Mouse (Mus musculus): ENCODE results near the gene Hjurp. TPM values are rescaled to one million over a fixed set of nuclear protein-coding genes. Genes with fewer than 3 reads are reported as not detected.

The Hjurp gene
- polyA plus RNA-seq, 1 experiment from 2014 or later, result 77.9 TPM

DNA sequence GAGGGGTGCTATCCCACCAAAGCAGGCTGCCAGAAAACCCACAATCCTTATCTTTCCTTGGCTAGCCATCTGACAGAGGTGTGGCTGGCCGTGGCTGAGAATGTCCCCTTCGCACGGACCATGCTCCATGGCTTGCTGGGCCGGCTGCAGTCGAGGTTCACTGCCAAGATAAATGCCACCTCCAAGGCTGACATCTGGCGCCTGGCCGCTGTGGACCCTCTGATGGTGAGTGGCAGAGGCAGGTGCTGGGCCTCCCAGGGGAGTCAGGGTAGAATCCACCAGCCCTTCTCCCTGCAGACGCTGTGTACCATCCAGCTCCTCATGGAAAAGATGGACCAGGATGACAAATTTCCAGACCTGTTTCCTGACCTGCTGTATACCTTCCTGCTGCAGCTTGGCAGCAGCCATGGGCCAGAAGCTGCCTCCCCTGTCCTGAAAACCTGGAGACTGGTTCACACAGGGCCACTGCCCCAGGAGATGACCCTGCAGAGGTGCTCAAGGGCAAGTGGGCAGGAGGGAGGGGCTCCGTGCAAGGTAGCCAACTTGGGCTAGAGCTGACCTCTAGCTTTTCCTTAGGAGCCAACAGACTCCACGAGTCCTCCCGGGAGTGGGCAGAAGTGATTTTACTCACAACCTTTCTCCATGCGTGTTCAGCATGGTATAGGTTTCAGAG is 22.5 kb downstream of the Hjurp start:
- Histone ChIP-seq H3K4me2 (no peak overlapping the region), H3K4me3 (no peak overlapping the region), H3K27ac (replicated peaks) (no peak overlapping the region), H3K9me3 (peaks cover 54% of the 10 kb centered on the region), H3K36me3 (no peaks in the 10 kb centered on the region), H3K9ac (no peak overlapping the region), H3K4me1 (replicated peaks) (no peaks in the 10 kb centered on the region), H3K27me3 (no peaks in the 10 kb centered on the region)
- ATAC-seq (ENCODE audit: low FRiP score, low read depth), result no peak
- 88% methylated on average over 12 of the region's 12 CpGs for WGBS

DNA sequence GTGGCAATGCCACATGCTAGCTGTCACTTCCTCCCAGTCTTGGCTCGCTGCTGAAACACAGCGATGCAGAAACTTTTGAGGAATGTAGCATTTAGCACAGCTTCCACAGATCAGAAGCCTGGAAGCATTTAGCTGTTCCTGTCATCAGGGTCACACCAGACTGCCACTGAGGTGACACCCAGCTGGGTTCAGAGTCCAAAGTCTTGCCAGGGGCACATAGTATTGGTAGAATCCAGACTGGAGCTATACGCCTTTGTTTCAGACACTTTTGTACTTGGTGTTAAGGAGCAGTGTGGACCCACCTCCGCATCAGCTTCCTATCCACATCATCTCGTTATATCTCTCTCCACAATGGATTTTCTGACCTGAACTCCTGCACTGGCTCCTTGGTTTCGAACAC is 23.9 kb downstream of the Hjurp start:
- Histone ChIP-seq H3K4me3 (no peak overlapping the region), H3K36me3 (no peaks in the 10 kb centered on the region), H3K27me3 (no peaks in the 10 kb centered on the region), H3K27ac (replicated peaks) (no peak overlapping the region), H3K4me1 (replicated peaks) (no peaks in the 10 kb centered on the region), H3K9ac (no peak overlapping the region), H3K4me2 (no peak overlapping the region), H3K9me3 (peaks cover 68% of the 10 kb centered on the region)
- ATAC-seq (ENCODE audit: low FRiP score, low read depth), result no peak
- 77% methylated on average over 6 of the region's 6 CpGs for WGBS

DNA sequence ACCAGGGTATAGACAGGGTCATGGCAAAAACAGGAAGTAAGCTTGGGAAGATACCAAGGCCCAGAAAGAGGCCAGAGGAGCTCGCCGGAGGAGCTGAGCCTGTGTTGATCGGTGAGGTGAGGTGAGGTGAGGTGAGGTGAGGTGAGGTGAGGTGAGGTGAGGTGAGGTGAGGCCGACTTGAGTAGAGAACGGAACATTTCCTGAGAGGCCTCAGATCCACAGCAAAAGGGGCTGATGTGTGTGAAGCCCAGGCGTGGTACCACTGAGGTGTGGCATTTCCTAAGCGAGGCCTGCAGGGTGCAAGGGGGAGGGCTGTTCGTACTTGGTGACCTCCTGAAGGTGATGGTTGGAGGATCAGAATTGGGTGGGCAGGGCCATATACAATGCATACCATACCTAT is 24.3 kb downstream of the Hjurp start:
- Histone ChIP-seq H3K9me3 (peaks cover 72% of the 10 kb centered on the region), H3K36me3 (no peaks in the 10 kb centered on the region), H3K9ac (no peak overlapping the region), H3K4me1 (replicated peaks) (no peaks in the 10 kb centered on the region), H3K4me2 (no peak overlapping the region), H3K27me3 (no peaks in the 10 kb centered on the region), H3K27ac (replicated peaks) (no peak overlapping the region), H3K4me3 (no peak overlapping the region)
- ATAC-seq (ENCODE audit: low FRiP score, low read depth), result no peak
- WGBS, result 77% methylated on average over 8 of the region's 8 CpGs

DNA sequence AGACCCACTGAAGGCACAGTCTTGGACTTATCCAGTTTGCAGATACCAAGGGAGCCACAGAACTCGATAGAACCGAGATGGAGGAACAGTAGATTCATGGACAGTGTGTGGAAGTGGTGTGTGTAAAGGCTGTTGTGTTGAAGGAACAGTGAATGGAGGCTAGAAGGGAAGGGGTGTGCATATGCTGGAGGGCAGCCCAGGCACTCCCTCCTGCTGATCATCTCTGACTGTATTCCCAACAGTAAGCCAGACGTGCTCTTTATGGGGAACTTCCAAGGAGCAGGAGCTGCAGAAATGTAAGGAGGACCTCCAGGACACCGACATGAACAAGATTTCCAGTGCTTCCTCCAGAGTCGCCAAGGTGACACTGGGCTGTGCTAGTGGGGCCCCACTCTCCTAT is 27.4 kb downstream of the Hjurp start:
- 84% methylated on average over 5 of the region's 5 CpGs for WGBS
- no peak for ATAC-seq (ENCODE audit: low FRiP score, low read depth)
- no peaks in the 10 kb centered on the region for H3K4me1 ChIP-seq (replicated peaks)
- H3K9ac ChIP-seq, result no peak overlapping the region
- H3K27ac ChIP-seq (replicated peaks), result no peak overlapping the region
- peaks cover 78% of the 10 kb centered on the region for H3K9me3 ChIP-seq
- no peaks in the 10 kb centered on the region for H3K27me3 ChIP-seq
- H3K4me3 ChIP-seq, result no peak overlapping the region
- no peaks in the 10 kb centered on the region for H3K36me3 ChIP-seq
- no peak overlapping the region for H3K4me2 ChIP-seq

DNA sequence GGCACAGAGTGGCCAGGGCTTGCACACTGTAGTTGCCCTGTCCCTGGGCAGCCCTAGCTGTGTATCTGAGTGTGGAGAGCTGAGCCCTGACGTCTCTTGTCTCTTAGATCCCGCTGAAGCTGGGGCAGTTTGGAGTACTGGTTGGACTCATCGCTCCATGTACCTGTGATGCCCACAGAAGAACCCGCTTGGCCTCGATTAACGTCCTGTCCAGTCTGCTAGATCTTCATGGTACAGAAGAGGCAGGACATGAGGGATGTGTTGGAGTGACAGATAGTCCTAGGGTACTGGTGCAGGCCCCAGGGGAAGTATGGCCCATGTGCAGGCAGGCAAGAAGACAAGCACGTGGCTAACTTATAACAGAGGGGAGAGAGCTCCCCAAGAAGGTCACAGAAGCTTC is 27.8 kb downstream of the Hjurp start:
- Histone ChIP-seq H3K27ac (replicated peaks) (no peak overlapping the region), H3K4me3 (no peak overlapping the region), H3K36me3 (no peaks in the 10 kb centered on the region), H3K9me3 (peaks cover 78% of the 10 kb centered on the region), H3K4me1 (replicated peaks) (no peaks in the 10 kb centered on the region), H3K4me2 (no peak overlapping the region), H3K27me3 (no peaks in the 10 kb centered on the region), H3K9ac (no peak overlapping the region)
- ATAC-seq (ENCODE audit: low FRiP score, low read depth), result no peak
- 81% methylated on average over 7 of the region's 7 CpGs for WGBS

DNA sequence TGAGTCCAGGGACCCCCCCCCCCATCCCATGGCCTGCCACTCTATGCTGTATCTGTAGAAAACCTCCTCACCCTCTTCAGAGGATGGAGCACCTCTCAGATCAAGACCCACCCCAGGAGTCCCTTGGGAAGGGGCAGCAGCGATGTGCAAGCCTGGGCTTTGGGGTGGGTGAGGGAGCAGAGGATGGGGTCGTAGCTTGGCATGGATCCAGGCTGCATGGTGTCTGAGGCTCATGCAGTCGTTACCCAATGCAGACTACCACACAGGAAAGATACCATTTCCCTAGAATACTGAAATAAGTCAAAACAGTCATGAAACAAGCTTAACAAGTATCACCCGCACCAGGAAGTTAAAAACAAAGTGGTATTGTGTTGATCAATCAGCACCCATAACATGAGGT is 28.8 kb downstream of the Hjurp start:
- Histone ChIP-seq H3K27ac (replicated peaks) (no peak overlapping the region), H3K4me3 (no peak overlapping the region), H3K27me3 (no peaks in the 10 kb centered on the region), H3K4me2 (no peak overlapping the region), H3K4me1 (replicated peaks) (no peaks in the 10 kb centered on the region), H3K36me3 (no peaks in the 10 kb centered on the region), H3K9ac (no peak overlapping the region), H3K9me3 (peaks cover 78% of the 10 kb centered on the region)
- ATAC-seq (ENCODE audit: low FRiP score, low read depth), result no peak
- 73% methylated on average over 4 of the region's 4 CpGs for WGBS

DNA sequence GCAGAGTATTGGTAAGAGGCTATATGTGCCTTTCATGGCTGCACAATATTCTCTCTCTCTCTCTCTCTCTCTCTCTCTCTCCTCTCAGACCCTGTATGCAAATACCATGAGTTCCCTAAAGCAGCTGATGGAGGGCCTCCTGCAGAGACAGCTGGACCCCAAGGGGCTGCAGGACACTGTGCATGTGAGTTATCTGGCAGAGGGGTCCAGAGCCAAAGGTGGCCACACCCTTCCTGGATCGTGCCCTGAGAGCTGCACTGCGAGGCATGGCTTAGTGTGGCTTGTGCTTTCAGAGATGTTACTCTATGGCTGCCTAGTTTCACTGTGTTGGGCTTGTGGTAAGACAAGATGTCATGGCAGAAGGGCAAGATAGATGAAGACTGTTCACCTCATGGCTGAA is 29.8 kb downstream of the Hjurp start:
- H3K9ac ChIP-seq, result no peak overlapping the region
- no peak for ATAC-seq (ENCODE audit: low FRiP score, low read depth)
- H3K4me1 ChIP-seq (replicated peaks), result no peaks in the 10 kb centered on the region
- H3K27ac ChIP-seq (replicated peaks), result no peak overlapping the region
- no peaks in the 10 kb centered on the region for H3K36me3 ChIP-seq
- no peaks in the 10 kb centered on the region for H3K27me3 ChIP-seq
- H3K4me2 ChIP-seq, result no peak overlapping the region
- 55% methylated on average over 2 of the region's 2 CpGs for WGBS
- H3K4me3 ChIP-seq, result no peak overlapping the region
- H3K9me3 ChIP-seq, result peaks cover 80% of the 10 kb centered on the region

DNA sequence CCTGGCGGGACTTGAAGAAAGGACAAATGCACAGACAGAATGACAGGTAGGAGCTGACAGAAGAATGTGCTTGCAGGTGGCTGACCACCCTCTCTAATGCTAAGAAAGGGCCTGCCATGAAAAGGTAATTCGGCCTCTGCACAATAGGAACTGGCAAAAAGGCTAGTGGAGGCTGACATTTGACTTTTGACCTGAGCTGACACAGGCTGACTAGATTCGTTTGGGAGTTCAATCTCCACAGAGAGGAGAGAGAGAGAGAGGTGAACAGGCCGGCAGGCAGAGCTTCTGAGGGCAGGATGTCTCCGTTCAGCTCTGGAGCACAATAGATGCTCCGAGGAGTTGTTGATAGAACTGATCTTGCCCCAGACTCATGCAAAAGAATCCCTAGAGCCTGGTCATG is 31.0 kb downstream of the Hjurp start:
- WGBS, result 45% methylated on average over 6 of the region's 6 CpGs
- H3K4me1 ChIP-seq (replicated peaks), result no peaks in the 10 kb centered on the region
- H3K4me2 ChIP-seq, result no peak overlapping the region
- no peak for ATAC-seq (ENCODE audit: low FRiP score, low read depth)
- H3K36me3 ChIP-seq, result no peaks in the 10 kb centered on the region
- H3K9me3 ChIP-seq, result peaks cover 86% of the 10 kb centered on the region
- no peaks in the 10 kb centered on the region for H3K27me3 ChIP-seq
- no peak overlapping the region for H3K9ac ChIP-seq
- H3K4me3 ChIP-seq, result no peak overlapping the region
- no peak overlapping the region for H3K27ac ChIP-seq (replicated peaks)

DNA sequence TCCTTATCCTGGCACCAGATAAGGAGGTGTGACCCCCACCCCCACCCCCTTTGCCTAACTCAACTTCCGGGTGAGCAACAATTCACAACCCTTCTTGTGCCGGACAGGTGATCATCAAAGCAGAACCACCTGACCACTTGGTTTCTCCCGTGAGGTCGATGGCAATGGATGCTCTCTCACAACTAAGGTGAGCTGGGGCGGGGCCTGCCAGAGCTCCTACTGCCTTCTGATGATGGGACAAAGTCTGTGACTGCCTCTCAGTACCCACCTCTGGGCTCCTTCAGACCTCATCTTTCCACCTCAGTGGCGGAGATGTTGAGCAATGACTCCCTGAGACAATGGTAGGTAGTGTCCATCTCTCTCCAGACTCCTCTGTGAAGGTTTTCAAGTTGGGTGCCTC is 31.6 kb downstream of the Hjurp start:
- Histone ChIP-seq H3K27me3 (no peaks in the 10 kb centered on the region), H3K4me1 (replicated peaks) (no peaks in the 10 kb centered on the region), H3K4me3 (no peak overlapping the region), H3K9ac (no peak overlapping the region), H3K4me2 (no peak overlapping the region), H3K9me3 (peaks cover 83% of the 10 kb centered on the region), H3K36me3 (no peaks in the 10 kb centered on the region), H3K27ac (replicated peaks) (no peak overlapping the region)
- WGBS, result 78% methylated on average over 6 of the region's 6 CpGs
- no peak for ATAC-seq (ENCODE audit: low FRiP score, low read depth)

DNA sequence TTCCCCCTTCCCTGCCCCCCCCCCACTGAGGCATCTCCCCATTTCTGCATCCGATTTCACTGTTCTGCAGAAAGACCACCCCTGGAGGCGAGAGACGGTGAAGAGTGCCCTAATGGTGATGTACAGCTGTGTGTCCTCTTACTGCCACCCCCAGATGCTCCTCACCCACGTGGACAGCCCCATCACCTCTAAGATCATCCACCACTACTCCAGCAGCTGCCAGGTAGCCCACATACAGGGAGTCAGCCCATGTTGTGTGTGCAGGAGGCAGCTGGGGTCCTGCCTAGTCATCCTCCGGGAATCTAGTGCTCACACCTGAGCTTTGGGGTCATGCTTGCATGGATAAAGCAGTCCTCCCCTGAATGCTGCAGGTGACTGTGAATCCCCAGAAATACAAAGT is 33.6 kb downstream of the Hjurp start:
- H3K9me3 ChIP-seq, result peaks cover 83% of the 10 kb centered on the region
- H3K9ac ChIP-seq, result no peak overlapping the region
- ATAC-seq (ENCODE audit: low FRiP score, low read depth), result no peak
- H3K4me1 ChIP-seq (replicated peaks), result no peaks in the 10 kb centered on the region
- WGBS, result 68% methylated on average over 5 of the region's 5 CpGs
- H3K4me2 ChIP-seq, result no peak overlapping the region
- H3K27ac ChIP-seq (replicated peaks), result no peak overlapping the region
- H3K4me3 ChIP-seq, result no peak overlapping the region
- no peaks in the 10 kb centered on the region for H3K36me3 ChIP-seq
- no peaks in the 10 kb centered on the region for H3K27me3 ChIP-seq

DNA sequence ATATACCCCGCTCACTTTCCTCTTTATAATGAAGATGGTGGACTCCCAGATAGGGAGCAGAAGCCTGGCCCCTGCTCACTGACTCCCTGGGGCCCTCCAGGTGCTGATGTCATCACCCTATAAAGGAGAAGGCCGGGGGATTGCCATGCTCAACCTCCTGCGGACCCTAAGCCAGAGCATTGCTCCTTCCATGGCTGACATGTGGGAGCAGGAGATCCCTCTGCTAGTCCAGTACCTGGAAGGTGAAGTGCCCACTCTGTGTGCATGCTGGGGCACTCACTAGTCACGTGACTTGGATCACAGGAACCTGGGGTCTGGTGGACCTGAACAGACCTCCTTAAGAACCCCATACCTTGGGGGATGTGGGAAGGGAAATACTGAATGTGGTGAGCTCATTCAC is 36.9 kb downstream of the Hjurp start:
- H3K9ac ChIP-seq, result no peak overlapping the region
- H3K36me3 ChIP-seq, result no peaks in the 10 kb centered on the region
- 73% methylated on average over 4 of the region's 4 CpGs for WGBS
- ATAC-seq (ENCODE audit: low FRiP score, low read depth), result no peak; the same call in 1 of the 2 replicates
- H3K27ac ChIP-seq (replicated peaks), result no peak overlapping the region
- H3K4me3 ChIP-seq, result no peak overlapping the region
- no peak overlapping the region for H3K4me2 ChIP-seq
- H3K27me3 ChIP-seq, result no peaks in the 10 kb centered on the region
- H3K4me1 ChIP-seq (replicated peaks), result no peaks in the 10 kb centered on the region
- peaks cover 87% of the 10 kb centered on the region for H3K9me3 ChIP-seq

DNA sequence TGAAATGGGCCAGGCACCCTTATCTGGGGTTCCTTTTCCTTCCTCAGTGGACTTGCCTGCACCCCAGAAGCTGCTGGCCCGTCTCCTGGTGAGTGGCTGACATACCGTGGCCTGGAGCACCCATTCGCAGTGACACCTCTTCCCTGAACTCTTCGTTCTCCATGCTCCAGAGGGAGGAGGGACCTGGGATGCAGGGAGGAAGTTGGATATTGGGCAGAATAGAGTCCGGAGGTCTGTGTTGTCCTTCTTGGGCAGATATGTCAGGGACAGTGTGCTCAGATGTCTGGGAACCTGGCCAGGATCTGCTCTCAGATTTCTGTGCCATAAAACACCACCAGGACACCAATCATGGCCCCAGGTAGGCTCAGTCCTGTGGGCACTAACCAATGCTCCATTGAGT is 37.4 kb downstream of the Hjurp start:
- H3K9me3 ChIP-seq, result peaks cover 87% of the 10 kb centered on the region
- no peak overlapping the region for H3K9ac ChIP-seq
- no peaks in the 10 kb centered on the region for H3K27me3 ChIP-seq
- H3K4me3 ChIP-seq, result no peak overlapping the region
- H3K36me3 ChIP-seq, result no peaks in the 10 kb centered on the region
- H3K27ac ChIP-seq (replicated peaks), result no peak overlapping the region
- WGBS, result 76% methylated on average over 5 of the region's 5 CpGs
- no peaks in the 10 kb centered on the region for H3K4me1 ChIP-seq (replicated peaks)
- ATAC-seq (ENCODE audit: low FRiP score, low read depth), result no peak
- H3K4me2 ChIP-seq, result no peak overlapping the region

DNA sequence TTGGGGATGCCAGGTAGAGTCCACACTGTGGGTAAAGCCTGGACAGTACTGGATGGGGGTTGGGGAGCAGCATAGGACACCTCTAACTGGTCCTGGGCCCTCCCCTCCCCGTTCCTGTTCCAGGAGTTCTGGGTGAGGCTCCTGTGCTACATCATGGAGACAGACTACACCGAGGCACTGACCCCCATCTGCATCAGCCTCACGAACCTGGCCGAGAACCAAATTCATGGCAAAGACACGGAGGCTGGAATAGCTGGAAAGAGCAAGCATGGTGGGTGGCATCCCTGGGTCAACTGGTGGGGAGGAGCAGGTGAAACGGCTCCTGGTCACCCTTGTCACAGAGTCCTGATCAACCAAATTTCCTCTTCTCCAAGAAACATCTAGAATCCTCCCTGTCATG is 38.7 kb downstream of the Hjurp start:
- Histone ChIP-seq H3K27ac (replicated peaks) (no peak overlapping the region), H3K9me3 (peaks cover 87% of the 10 kb centered on the region), H3K4me3 (no peak overlapping the region), H3K4me2 (no peak overlapping the region), H3K9ac (no peak overlapping the region), H3K36me3 (no peaks in the 10 kb centered on the region), H3K27me3 (no peaks in the 10 kb centered on the region), H3K4me1 (replicated peaks) (no peaks in the 10 kb centered on the region)
- ATAC-seq (ENCODE audit: low FRiP score, low read depth), result no peak
- 83% methylated on average over 6 of the region's 6 CpGs for WGBS

Measured in hindbrain, embryonic 15.5 days (tissue).